Mouse (Mus musculus): ENCODE measurements around the gene Gm10718. TPM values are rescaled to one million over a fixed set of nuclear protein-coding genes. Genes with fewer than 3 reads are reported as not detected.
A peak's percentile ranks its signal among the peaks of the same experiment; 100 is the strongest.
"Not testable (repeated sequence)": the region's sequence is repeated elsewhere in the genome, so short reads cannot be mapped to it uniquely, and the experiment has no call there.

Gene Gm10718
- under 1 TPM in 1 of 2 experiments, not detected in 1; 0.89 TPM for total RNA-seq (2021)
- long read RNA-seq, experiment 1 = 0 reads
- long read RNA-seq, experiment 2 = 0 reads

DNA sequence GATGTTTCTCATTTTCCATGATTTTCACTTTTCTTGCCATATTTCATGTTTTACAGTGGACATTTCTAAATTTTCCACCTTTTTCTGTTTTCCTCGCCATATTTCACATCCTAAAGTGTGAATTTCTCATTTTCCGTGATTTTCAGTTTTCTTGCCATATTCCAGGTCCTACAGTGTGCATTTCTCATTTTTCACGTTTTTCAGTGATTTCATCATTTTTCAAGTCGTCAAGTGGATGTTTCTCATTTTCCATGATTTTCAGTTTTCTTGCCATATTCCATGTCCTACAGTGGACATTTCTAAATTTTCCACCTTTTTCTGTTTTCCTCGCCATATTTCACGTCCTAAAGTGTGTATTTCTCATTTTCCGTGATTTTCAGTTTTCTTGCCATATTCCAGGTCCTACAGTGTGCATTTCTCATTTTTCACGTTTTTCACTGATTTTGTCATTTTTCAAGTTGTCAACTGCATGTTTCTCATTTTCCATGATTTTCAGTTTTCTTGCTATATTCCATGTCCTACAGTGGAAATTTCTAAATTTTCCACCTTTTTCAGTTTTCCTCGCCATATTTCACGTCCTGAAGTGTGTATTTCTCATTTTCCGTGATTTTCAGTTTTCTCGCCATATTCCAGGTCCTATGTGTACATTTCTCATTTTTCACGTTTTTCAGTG lies at the start of gene Gm10718:
Gm10718 (plus strand) TSS at position 236 of the 673 bp plus-strand sequence.
- peak in 1 of 2 experiments; percentile 2 for DNase-seq (ENCODE audit: low spot score in 2 of 2)

DNA sequence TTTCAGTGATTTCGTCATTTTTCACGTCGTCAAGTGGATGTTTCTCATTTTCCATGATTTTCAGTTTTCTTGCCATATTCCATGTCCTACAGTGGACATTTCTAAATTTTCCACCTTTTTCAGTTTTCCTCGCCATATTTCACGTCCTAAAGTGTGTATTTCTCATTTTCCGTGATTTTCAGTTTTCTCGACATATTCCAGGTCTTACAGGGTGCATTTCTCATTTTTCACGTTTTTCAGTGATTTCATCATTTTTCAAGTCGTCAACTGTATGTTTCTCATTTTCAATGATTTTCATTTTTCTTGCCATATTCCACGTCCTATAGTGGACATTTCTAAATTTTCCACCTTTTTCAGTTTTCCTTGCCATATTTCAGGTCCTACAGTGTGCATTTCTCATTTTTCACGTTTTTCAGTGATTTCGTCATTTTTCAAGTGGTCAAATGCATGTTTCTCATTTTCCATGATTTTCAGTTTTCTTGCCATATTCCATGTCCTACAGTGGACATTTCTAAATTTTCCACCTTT lies 22.8 kb upstream of the Gm10718 start, which contains the start of gene Gm10722:
Gm10722 (plus strand) TSS at position 478 of the 528 bp plus-strand sequence.
- peak in 1 of 2 experiments; percentile 8 for DNase-seq (ENCODE audit: low spot score in 2 of 2)

DNA sequence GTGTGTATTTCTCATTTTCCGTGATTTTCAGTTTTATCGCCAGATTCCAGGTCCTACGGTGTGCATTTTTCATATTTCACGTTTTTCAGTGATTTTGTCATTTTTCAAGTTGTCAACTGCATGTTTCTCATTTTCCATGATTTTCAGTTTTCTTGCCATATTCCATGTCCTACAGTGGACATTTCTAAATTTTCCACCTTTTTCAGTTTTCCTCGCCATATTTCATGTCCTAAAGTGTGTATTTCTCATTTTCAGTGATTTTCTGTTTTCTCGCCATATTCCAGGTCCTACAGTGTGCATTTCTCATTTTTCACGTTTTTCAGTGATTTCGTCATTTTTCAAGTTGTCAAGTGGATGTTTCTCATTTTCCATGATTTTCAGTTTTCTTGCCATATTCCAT lies 22.3 kb upstream of the Gm10718 start:
- peak; percentile 1 to 6 for DNase-seq (ENCODE audit: low spot score in 2 of 2)

DNA sequence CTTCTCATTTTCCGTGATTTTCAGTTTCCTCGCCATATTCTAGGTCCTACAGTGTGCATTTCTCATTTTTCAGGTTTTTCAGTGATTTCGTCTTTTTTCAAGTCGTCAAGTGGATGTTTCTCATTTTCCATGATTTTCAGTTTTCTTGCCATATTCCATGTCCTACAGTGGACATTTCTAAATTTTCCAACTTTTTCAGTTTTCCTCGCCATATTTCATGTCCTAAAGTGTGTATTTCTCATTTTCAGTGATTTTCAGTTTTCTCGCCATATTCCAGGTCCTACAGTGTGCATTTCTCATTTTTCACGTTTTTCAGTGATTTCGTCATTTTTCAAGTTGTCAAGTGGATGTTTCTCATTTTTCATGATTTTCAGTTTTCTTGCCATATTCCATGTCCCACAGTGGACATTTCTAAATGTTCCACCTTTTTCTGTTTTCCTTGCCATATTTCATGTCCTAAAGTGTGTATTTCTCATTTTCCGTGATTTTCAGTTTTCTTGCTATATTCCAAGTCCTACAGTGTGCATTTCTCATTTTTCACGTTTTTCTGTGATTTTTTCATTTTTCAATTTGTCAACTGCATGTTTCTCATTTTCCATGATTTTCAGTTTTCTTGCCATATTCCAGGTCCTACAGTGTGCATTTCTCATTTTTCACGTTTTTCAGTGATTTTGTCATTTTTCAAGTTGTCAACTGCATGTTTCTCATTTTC lies 21.2 kb upstream of the Gm10718 start:
- peak; percentile 100 for DNase-seq (ENCODE audit: low spot score in 2 of 2)

DNA sequence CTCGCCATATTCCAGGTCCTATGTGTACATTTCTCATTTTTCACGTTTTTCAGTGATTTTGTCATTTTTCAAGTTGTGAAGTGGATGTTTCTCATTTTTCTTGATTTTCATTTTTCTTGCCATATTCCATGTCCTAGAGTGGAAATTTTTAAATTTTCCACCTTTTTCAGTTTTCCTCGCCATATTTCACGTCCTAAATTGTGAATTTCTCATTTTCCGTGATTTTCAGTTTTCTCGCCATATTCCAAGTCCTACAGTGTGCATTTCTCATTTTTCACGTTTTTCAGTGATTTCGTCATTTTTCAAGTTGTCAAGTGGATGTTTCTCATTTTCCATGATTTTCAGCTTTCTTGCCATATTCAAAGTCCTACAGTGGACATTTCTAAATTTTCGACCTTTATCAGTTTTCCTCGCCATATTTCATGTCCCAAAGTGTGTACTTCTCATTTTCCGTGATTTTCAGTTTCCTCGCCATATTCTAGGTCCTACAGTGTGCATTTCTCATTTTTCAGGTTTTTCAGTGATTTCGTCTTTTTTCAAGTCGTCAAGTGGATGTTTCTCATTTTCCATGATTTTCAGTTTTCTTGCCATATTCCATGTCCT lies 20.5 kb upstream of the Gm10718 start, which contains the start of gene Gm11168:
Gm11168 (plus strand) TSS at position 553 of the 603 bp plus-strand sequence.
- DNase-seq (ENCODE audit: low spot score in 2 of 2) = not testable (repeated sequence)

DNA sequence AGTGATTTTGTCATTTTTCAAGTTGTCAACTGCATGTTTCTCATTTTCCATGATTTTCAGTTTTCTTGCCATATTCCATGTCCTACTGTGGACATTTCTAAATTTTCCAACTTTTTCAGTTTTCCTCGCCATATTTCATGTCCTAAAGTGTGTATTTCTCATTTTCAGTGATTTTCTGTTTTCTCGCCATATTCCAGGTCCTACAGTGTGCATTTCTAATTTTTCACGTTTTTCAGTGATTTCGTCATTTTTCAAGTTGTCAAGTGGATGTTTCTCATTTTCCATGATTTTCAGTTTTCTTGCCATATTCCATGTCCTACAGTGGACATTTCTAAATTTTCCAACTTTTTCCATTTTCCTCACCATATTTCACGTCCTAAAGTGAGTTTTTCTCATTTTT lies 17.2 kb upstream of the Gm10718 start:
- DNase-seq (ENCODE audit: low spot score in 2 of 2) = not testable (repeated sequence)

DNA sequence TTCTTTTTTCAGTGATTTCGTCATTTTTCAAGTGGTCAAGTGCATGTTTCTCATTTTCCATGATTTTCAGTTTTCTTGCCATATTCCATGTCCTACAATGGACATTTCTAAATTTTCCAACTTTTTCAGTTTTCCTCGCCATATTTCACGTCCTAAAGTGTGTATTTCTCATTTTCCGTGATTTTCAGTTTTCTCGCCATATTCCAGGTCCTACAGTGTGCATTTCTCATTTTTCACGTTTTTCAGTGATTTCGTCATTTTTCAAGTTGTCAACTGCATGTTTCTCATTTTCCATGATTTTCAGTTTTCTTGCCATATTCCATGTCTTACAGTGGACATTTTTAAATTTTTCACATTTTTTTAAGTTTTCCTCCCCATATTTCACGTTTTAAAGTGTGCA lies 16.7 kb upstream of the Gm10718 start:
- peak; percentile 80 to 95 for DNase-seq (ENCODE audit: low spot score in 2 of 2)

DNA sequence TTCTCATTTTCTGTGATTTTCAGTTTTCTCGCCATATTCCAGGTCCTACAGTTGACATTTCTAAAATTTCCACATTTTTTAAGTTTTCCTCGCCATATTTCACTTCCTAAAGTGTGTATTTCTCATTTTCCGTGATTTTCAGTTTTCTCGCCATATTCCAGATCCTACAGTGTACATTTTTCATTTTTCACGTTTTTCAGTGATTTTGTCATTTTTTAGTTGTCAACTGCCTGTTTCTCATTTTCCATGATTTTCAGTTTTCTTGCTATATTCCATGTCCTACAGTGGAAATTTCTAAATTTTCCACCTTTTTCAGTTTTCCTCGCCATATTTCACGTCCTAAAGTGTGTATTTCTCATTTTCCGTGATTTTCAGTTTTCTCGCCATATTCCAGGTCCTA lies 16.1 kb upstream of the Gm10718 start:
- not testable (repeated sequence) for DNase-seq (ENCODE audit: low spot score in 2 of 2)

DNA sequence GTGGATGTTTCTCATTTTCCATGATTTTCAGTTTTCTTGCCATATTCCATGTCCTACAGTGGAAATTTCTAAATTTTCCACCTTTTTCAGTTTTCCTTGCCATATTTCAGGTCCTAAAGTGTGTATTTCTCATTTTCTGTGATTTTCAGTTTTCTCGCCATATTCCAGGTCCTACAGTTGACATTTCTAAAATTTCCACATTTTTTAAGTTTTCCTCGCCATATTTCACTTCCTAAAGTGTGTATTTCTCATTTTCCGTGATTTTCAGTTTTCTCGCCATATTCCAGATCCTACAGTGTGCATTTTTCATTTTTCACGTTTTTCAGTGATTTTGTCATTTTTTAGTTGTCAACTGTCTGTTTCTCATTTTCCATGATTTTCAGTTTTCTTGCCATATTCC lies 14.0 kb upstream of the Gm10718 start:
- not testable (repeated sequence) for DNase-seq (ENCODE audit: low spot score in 2 of 2)

DNA sequence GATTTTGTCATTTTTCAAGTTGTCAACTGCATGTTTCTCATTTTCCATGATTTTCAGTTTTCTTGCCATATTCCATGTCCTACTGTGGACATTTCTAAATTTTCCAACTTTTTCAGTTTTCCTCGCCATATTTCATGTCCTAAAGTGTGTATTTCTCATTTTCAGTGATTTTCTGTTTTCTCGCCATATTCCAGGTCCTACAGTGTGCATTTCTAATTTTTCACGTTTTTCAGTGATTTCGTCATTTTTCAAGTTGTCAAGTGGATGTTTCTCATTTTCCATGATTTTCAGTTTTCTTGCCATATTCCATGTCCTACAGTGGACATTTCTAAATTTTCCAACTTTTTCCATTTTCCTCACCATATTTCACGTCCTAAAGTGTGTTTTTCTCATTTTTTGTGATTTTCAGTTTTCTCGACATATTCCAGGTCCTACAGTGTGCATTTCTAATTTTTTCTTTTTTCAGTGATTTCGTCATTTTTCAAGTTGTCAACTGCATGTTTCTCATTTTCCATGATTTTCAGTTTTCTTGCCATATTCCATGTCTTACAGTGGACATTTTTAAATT lies 11.2 kb upstream of the Gm10718 start:
- not testable (repeated sequence) for DNase-seq (ENCODE audit: low spot score in 2 of 2)

DNA sequence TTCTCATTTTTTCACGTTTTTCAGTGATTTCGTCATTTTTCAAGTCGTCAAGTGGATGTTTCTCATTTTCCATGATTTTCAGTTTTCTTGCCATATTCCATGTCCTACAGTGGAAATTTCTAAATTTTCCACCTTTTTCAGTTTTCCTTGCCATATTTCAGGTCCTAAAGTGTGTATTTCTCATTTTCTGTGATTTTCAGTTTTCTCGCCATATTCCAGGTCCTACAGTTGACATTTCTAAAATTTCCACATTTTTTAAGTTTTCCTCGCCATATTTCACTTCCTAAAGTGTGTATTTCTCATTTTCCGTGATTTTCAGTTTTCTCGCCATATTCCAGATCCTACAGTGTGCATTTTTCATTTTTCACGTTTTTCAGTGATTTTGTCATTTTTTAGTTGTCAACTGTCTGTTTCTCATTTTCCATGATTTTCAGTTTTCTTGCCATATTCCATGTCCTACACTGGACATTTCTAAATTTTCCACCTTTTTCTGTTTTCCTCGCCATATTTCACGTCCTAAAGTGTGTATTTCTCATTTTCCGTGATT lies 10.5 kb upstream of the Gm10718 start, which contains the start of gene Gm10721:
Gm10721 (plus strand) TSS at position 408 of the 547 bp plus-strand sequence.
- DNase-seq (ENCODE audit: low spot score in 2 of 2) = not testable (repeated sequence)

DNA sequence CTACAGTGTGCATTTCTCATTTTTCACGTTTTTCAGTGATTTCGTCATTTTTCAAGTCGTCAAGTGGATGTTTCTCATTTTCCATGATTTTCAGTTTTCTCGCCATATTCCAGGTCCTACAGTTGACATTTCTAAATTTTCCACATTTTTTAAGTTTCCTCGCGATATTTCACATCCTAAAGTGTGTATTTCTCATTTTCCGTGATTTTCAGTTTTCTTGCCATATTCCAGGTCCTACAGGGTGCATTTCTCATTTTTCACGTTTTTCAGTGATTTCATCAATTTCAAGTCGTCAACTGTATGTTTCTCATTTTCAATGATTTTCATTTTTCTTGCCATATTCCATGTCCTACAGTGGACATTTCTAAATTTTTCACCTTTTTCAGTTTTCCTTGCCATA lies 8.0 kb upstream of the Gm10718 start, which contains the start of gene Gm10720:
Gm10720 (plus strand) TSS at position 301 of the 400 bp plus-strand sequence.
- not testable (repeated sequence) for DNase-seq (ENCODE audit: low spot score in 2 of 2)

DNA sequence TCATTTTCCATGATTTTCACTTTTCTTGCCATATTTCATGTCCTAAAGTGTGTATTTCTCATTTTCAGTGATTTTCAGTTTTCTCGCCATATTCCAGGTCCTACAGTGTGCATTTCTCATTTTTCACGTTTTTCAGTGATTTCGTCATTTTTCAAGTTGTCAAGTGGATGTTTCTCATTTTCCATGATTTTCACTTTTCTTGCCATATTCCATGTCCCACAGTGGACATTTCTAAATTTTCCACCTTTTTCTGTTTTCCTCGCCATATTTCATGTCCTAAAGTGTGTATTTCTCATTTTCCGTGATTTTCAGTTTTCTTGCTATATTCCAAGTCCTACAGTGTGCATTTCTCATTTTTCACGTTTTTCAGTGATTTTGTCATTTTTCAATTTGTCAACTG lies 7.5 kb upstream of the Gm10718 start:
- DNase-seq (ENCODE audit: low spot score in 2 of 2) = not testable (repeated sequence)

DNA sequence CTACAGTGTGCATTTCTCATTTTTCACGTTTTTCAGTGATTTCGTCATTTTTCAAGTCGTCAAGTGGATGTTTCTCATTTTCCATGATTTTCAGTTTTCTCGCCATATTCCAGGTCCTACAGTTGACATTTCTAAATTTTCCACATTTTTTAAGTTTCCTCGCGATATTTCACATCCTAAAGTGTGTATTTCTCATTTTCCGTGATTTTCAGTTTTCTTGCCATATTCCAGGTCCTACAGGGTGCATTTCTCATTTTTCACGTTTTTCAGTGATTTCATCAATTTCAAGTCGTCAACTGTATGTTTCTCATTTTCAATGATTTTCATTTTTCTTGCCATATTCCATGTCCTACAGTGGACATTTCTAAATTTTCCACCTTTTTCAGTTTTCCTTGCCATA lies 6.2 kb upstream of the Gm10718 start, which contains the start of gene Gm10719:
Gm10719 (plus strand) TSS at position 301 of the 400 bp plus-strand sequence.
- DNase-seq (ENCODE audit: low spot score in 2 of 2) = not testable (repeated sequence)

DNA sequence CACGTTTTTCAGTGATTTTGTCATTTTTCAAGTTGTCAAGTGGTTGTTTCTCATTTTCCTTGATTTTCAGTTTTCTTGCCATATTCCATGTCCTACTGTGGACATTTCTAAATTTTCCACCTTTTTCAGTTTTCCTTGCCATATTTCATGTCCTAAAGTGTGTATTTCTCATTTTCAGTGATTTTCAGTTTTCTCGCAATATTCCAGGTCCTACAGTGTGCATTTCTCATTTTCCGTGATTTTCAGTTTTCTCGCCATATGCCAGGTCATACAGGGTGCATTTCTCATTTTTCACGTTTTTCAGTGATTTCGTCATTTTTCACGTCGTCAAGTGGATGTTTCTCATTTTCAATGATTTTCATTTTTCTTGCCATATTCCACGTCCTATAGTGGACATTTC lies 4.4 kb upstream of the Gm10718 start:
- DNase-seq (ENCODE audit: low spot score in 2 of 2) = peak; percentile 1 to 80

DNA sequence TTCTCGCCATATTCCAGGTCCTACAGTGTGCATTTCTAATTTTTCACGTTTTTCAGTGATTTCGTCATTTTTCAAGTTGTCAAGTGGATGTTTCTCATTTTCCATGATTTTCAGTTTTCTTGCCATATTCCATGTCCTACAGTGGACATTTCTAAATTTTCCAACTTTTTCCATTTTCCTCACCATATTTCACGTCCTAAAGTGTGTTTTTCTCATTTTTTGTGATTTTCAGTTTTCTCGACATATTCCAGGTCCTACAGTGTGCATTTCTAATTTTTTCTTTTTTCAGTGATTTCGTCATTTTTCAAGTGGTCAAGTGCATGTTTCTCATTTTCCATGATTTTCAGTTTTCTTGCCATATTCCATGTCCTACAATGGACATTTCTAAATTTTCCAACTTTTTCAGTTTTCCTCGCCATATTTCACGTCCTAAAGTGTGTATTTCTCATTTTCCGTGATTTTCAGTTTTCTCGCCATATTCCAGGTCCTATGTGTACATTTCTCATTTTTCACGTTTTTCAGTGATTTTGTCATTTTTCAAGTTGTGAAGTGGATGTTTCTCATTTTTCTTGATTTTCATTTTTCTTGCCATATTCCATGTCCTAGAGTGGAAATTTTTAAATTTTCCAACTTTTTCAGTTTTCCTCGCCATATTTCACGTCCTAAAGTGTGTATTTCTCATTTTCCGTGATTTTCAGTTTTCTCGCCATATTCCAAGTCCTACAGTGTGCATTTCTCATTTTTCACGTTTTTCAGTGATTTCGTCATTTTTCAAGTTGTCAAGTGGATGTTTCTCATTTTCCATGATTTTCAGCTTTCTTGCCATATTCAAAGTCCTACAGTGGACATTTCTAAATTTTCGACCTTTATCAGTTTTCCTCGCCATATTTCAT lies 3.3 kb upstream of the Gm10718 start:
- peak; percentile 39 to 71 for DNase-seq (ENCODE audit: low spot score in 2 of 2)

DNA sequence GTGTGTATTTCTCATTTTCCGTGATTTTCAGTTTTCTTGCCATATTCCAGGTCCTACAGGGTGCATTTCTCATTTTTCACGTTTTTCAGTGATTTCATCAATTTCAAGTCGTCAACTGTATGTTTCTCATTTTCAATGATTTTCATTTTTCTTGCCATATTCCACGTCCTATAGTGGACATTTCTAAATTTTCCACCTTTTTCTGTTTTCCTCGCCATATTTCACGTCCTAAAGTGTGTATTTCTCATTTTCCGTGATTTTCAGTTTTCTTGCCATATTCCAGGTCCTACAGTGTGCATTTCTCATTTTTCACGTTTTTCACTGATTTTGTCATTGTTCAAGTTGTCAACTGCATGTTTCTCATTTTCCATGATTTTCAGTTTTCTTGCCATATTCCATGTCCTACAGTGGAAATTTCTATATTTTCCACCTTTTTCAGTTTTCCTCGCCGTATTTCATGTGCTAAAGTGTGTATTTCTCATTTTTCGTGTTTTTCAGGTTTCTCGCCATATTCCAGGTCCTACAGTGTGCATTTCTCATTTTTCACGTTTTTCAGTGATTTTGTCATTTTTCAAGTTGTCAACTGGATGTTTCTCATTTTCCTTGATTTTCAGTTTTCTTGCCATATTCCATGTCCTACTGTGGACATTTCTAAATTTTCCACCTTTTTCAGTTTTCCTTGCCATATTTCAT lies 885 bp upstream of the Gm10718 start:
- DNase-seq (ENCODE audit: low spot score in 2 of 2) = peak; percentile 63 to 69

DNA sequence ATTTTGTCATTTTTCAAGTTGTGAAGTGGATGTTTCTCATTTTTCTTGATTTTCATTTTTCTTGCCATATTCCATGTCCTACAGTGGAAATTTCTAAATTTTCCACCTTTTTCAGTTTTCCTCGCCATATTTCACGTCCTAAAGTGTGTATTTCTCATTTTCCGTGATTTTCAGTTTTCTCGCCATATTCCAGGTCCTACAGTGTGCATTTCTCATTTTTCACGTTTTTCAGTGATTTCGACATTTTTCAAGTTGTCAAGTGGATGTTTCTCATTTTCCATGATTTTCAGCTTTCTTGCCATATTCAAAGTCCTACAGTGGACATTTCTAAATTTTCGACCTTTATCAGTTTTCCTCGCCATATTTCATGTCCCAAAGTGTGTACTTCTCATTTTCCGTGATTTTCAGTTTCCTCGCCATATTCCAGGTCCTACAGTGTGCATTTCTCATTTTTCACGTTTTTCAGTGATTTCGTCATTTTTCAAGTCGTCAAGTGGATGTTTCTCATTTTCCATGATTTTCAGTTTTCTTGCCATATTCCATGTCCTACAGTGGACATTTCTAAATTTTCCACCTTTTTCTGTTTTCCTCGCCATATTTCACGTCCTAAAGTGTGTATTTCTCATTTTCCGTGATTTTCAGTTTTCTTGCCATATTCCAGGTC lies 770 bp downstream of the Gm10718 start:
- peak; percentile 61 to 78 for DNase-seq (ENCODE audit: low spot score in 2 of 2)
